Comparison of ENCODE assay signal across 8 mouse cellular contexts in the genomic region with DNA sequence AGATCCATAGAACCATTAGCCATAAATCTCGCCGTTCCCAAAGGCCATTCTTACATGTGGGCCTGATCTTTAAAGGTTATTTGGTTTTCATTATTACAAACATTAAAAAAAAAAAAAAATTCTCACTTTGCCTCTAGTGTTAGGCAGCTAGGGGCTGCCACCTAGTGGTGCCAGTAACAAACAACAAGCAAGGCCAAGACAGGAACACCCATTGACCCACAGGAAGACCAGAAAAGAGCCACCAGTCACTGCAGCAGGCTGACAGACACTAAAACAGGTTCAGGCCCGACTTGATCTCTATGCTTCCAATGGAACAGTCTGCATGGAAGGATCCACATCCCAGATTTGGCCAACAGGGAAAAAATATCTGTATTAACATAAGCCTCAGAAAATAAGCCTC. TPM values are rescaled to one million over a fixed set of nuclear protein-coding genes. Genes with fewer than 3 reads are reported as not detected.
DNase-seq lines count a peak whose midpoint lies in the region; ATAC-seq and TF ChIP-seq lines count a peak whose summit lies in the region.

No protein-coding gene starts in this region.

- TF ChIP-seq EP300 in heart, postnatal 0 days (IDR thresholded peaks at IDR 0.05; ENCODE audit: low read depth), result no peak

- no peak overlapping the region for H3K27ac ChIP-seq in heart, postnatal 0 days (ENCODE audit: low read depth)

- H3K4me1 ChIP-seq in heart, postnatal 0 days (ENCODE audit: control insufficient read depth, insufficient read depth), result no peaks in the 10 kb centered on the region

- peaks cover 58% of the 10 kb centered on the region for H3K36me3 ChIP-seq in heart, postnatal 0 days (replicated peaks; ENCODE audit: control insufficient read depth, insufficient read depth, low read length)

- H3K4me2 ChIP-seq in heart, postnatal 0 days (ENCODE audit: low read depth, low read length), result no peak overlapping the region

- intact Hi-C loops in heart, postnatal 25 days (cut with DNase I), result loop anchor here (10.0 kb wide), 1 partner anchor 972 kb away; no protein-coding TSS in a partner anchor

- peak; percentile 45 for DNase-seq in heart, postnatal 0 days (ENCODE audit: low spot score)
- no peak for DNase-seq in heart, postnatal 25 days (ENCODE audit: low spot score)
- DNase-seq in urinary bladder, postnatal 25 days (ENCODE audit: low spot score), result peak; percentile 28
- no peak for DNase-seq in urinary bladder, adult 18-20 months (ENCODE audit: low spot score in 2 of 2)
- DNase-seq in cerebellum, adult 9-11 months, result peak; percentile 67
- DNase-seq in induced T-regulatory cell, adult 2 months (ENCODE audit: low read depth), result peak; percentile 72
- DNase-seq in lung, postnatal 25 days (ENCODE audit: low spot score), result peak; percentile 39
- peak; percentile 44 for DNase-seq in thymus, postnatal 25 days

- no peaks in the 10 kb centered on the region for H3K27me3 ChIP-seq in heart, postnatal 0 days (ENCODE audit: control insufficient read depth, insufficient read depth, low read length)

- ATAC-seq in heart, postnatal 0 days (ENCODE audit: insufficient read depth, low read depth), result no peak

- 42% methylated on average over 3 of the region's 3 CpGs for WGBS in heart, postnatal 0 days

- H3K9ac ChIP-seq in heart, postnatal 0 days (replicated peaks; ENCODE audit: low read depth, low read length), result no peak overlapping the region

- no peak overlapping the region for H3K4me3 ChIP-seq in heart, postnatal 0 days (ENCODE audit: low read depth, low read length)

- peak; percentile 78 for TF ChIP-seq CTCF in heart, postnatal 0 days (IDR thresholded peaks at IDR 0.05; ENCODE audit: low read depth)

- H3K9me3 ChIP-seq in heart, postnatal 0 days (replicated peaks; ENCODE audit: control insufficient read depth, low read length), result no peaks in the 10 kb centered on the region

RNA-seq across cellular contexts. Expression of a gene that starts 19.2 kb away (rescaled TPM):
- 31.9 and 50.1 TPM in 2 replicates for total RNA-seq in heart, postnatal 0 days (2014; rRNA removed; ENCODE audit: low replicate concordance)
- polyA plus RNA-seq in heart, postnatal 0 days (2015; fragmentation: Nextera tagmentation; extraction: Ambion mirVana), result 36.9 and 38.2 TPM in 2 replicates
- total RNA-seq in heart, postnatal 25 days (2021), result 10 to 100 TPM; 87.3 to 90.4 TPM

RNA-seq across cellular contexts. Expression of a gene that starts 23.2 kb away (rescaled TPM):
- total RNA-seq in heart, postnatal 0 days (2014; rRNA removed; ENCODE audit: low replicate concordance), result 1.1 and 3.9 TPM in 2 replicates
- 5.8 and 7.5 TPM in 2 replicates for polyA plus RNA-seq in heart, postnatal 0 days (2015; fragmentation: Nextera tagmentation; extraction: Ambion mirVana)
- total RNA-seq in heart, postnatal 25 days (2021), result 1 to 10 TPM; 7.6 to 7.9 TPM

Comparison
In these comparisons a context has a peak if more than half of its experiments do, and no peak if none do; other contexts are left out.
1. DNase-seq: peak in heart, postnatal 0 days (single experiment), urinary bladder, postnatal 25 days (single experiment), cerebellum, adult 9-11 months (single experiment), induced T-regulatory cell, adult 2 months (single experiment), lung, postnatal 25 days (single experiment) and thymus, postnatal 25 days (single experiment); none in heart, postnatal 25 days (single experiment) and urinary bladder, adult 18-20 months (0 of 2).